In genomic region chr1:86523776-86524618, GRCm38 (mm10) we compare ENCODE assay signal across 8 mouse cellular contexts. TPM values are rescaled to one million over a fixed set of nuclear protein-coding genes. Genes with fewer than 3 reads are reported as not detected.
DNase-seq lines count a peak whose midpoint lies in the region; ATAC-seq lines count a peak whose summit lies in the region.

No protein-coding gene starts in this region.

- H3K27ac ChIP-seq in limb, embryonic 11.5 days (replicated peaks; ENCODE audit: low read depth, low read length) = peak overlapping the region; percentile 99
- peak overlapping the region; percentile 100 for H3K27ac ChIP-seq in neural tube, embryonic 13.5 days (replicated peaks)

- H3K4me2 ChIP-seq in limb, embryonic 11.5 days (ENCODE audit: low read depth, severe bottlenecking) = peak overlapping the region; percentile 89
- H3K4me2 ChIP-seq in neural tube, embryonic 13.5 days = peak overlapping the region; percentile 92

- WGBS in limb, embryonic 11.5 days = 80% methylated on average over 8 of the region's 8 CpGs
- WGBS in neural tube, embryonic 13.5 days = 86% methylated on average over 8 of the region's 8 CpGs

- intact Hi-C loops in left cerebral cortex, postnatal 25 days (cut with DNase I) = no loop called here

- H3K9me3 ChIP-seq in megakaryocyte, embryonic 14.5 days = no peaks in the 10 kb centered on the region
- no peaks in the 10 kb centered on the region for H3K9me3 ChIP-seq in limb, embryonic 11.5 days (ENCODE audit: control insufficient read depth, low read length)
- H3K9me3 ChIP-seq in neural tube, embryonic 13.5 days = no peaks in the 10 kb centered on the region

- H3K4me1 ChIP-seq in megakaryocyte, embryonic 14.5 days = peaks cover 51% of the 10 kb centered on the region
- H3K4me1 ChIP-seq in limb, embryonic 11.5 days (ENCODE audit: control insufficient read depth, insufficient read depth, low read length) = peaks cover 18% of the 10 kb centered on the region
- H3K4me1 ChIP-seq in neural tube, embryonic 13.5 days (replicated peaks) = peaks cover 27% of the 10 kb centered on the region

- H3K36me3 ChIP-seq in megakaryocyte, embryonic 14.5 days (replicated peaks; ENCODE audit: low read length) = peaks cover 4% of the 10 kb centered on the region
- peaks cover 10% of the 10 kb centered on the region; the same call in 1 of the 2 replicates for H3K36me3 ChIP-seq in limb, embryonic 11.5 days (ENCODE audit: control insufficient read depth, insufficient read depth, low read length)
- no peaks in the 10 kb centered on the region for H3K36me3 ChIP-seq in neural tube, embryonic 13.5 days

- peak; percentile 34 for DNase-seq in cerebellum, adult 11 months
- DNase-seq in cerebellum, adult 8-10 months = no peak
- no peak for DNase-seq in limb, embryonic 11.5 days (ENCODE audit: low spot score)
- DNase-seq in left cerebral cortex, postnatal 25 days (ENCODE audit: low spot score in 2 of 2) = no peak
- DNase-seq in urinary bladder, postnatal 36 days (ENCODE audit: low spot score in 2 of 2) = no peak

- H3K4me3 ChIP-seq in megakaryocyte, embryonic 14.5 days (replicated peaks) = peak overlapping the region; percentile 99
- H3K4me3 ChIP-seq in limb, embryonic 11.5 days (ENCODE audit: low read depth, low read length) = peak overlapping the region; percentile 26; the same call in 1 of the 2 replicates
- peak overlapping the region; percentile 100; the same call in 1 of the 2 replicates for H3K4me3 ChIP-seq in neural tube, embryonic 13.5 days

- H3K27me3 ChIP-seq in megakaryocyte, embryonic 14.5 days (replicated peaks) = peaks cover 1% of the 10 kb centered on the region
- H3K27me3 ChIP-seq in limb, embryonic 11.5 days (ENCODE audit: control insufficient read depth, insufficient read depth, low read length) = no peaks in the 10 kb centered on the region
- no peaks in the 10 kb centered on the region for H3K27me3 ChIP-seq in neural tube, embryonic 13.5 days

- ATAC-seq in megakaryocyte, adult 5-6 weeks (ENCODE audit: poor library complexity, severe bottlenecking) = no peak
- ATAC-seq in limb, embryonic 11.5 days (ENCODE audit: insufficient number of reproducible peaks, low FRiP score, low TSS enrichment, low read depth) = no peak
- ATAC-seq in neural tube, embryonic 13.5 days (ENCODE audit: low read depth) = no peak

- H3K9ac ChIP-seq in limb, embryonic 11.5 days (ENCODE audit: low read length) = peak overlapping the region; percentile 98
- H3K9ac ChIP-seq in neural tube, embryonic 13.5 days = peak overlapping the region; percentile 72

RNA-seq across cellular contexts. Expression of gene Ptma, which starts 2.5 kb away (rescaled TPM):
- polyA plus RNA-seq in megakaryocyte, embryonic 14.5 days (2012; ENCODE audit: insufficient read depth, low replicate concordance) = 6,261 and 14,151 TPM in 2 replicates
- total RNA-seq in megakaryocyte, adult 5-6 weeks (2015) = 3,234 and 3,618 TPM in 2 replicates
- total RNA-seq in megakaryocyte, adult 5-6 weeks (2017) = 4,288 and 4,305 TPM in 2 replicates
- 4,370 and 4,506 TPM in 2 replicates for polyA plus RNA-seq in limb, embryonic 11.5 days (2014; fragmentation: Nextera tagmentation; extraction: Ambion mirVana)
- 2,347 and 2,536 TPM in 2 replicates for polyA plus RNA-seq in neural tube, embryonic 13.5 days (2015; fragmentation: Nextera tagmentation; extraction: Ambion mirVana)
- 100 to 1,000 TPM; 359 to 366 TPM for total RNA-seq in left cerebral cortex, postnatal 25 days (2021)

RNA-seq across cellular contexts. Expression of gene Pde6d, which starts 58.4 kb away (rescaled TPM):
- polyA plus RNA-seq in megakaryocyte, embryonic 14.5 days (2012; ENCODE audit: insufficient read depth, low replicate concordance) = 24.8 and 45.8 TPM in 2 replicates
- 33.6 and 38.8 TPM in 2 replicates for total RNA-seq in megakaryocyte, adult 5-6 weeks (2015)
- total RNA-seq in megakaryocyte, adult 5-6 weeks (2017) = 14.3 and 17.2 TPM in 2 replicates
- 76.7 and 81.6 TPM in 2 replicates for polyA plus RNA-seq in limb, embryonic 11.5 days (2014; fragmentation: Nextera tagmentation; extraction: Ambion mirVana)
- 97.0 and 103 TPM in 2 replicates for polyA plus RNA-seq in neural tube, embryonic 13.5 days (2015; fragmentation: Nextera tagmentation; extraction: Ambion mirVana)
- total RNA-seq in left cerebral cortex, postnatal 25 days (2021) = 10 to 100 TPM; 49.4 to 58.1 TPM

RNA-seq across cellular contexts. Expression of gene Cops7b, which starts 58.7 kb away (rescaled TPM):
- 16.3 and 36.3 TPM in 2 replicates for polyA plus RNA-seq in megakaryocyte, embryonic 14.5 days (2012; ENCODE audit: insufficient read depth, low replicate concordance)
- total RNA-seq in megakaryocyte, adult 5-6 weeks (2015) = 5.8 and 6.8 TPM in 2 replicates
- 11.8 and 30.3 TPM in 2 replicates for total RNA-seq in megakaryocyte, adult 5-6 weeks (2017)
- polyA plus RNA-seq in limb, embryonic 11.5 days (2014; fragmentation: Nextera tagmentation; extraction: Ambion mirVana) = 57.8 and 61.6 TPM in 2 replicates
- polyA plus RNA-seq in neural tube, embryonic 13.5 days (2015; fragmentation: Nextera tagmentation; extraction: Ambion mirVana) = 53.5 and 60.6 TPM in 2 replicates
- 10 to 100 TPM; 27.5 to 29.6 TPM for total RNA-seq in left cerebral cortex, postnatal 25 days (2021)

Comparison
In these comparisons a context has a peak if more than half of its experiments do, and no peak if none do; other contexts are left out.
1. H3K4me3 ChIP-seq: peak in every context shown above with its lines; median percentile 100 in neural tube, embryonic 13.5 days; 99 in megakaryocyte, embryonic 14.5 days; 26 in limb, embryonic 11.5 days.